Comparison of ENCODE assay signal across 20 mouse cellular contexts in genomic region chr17:64608923-64609598, GRCm38 (mm10). TPM values are rescaled to one million over a fixed set of nuclear protein-coding genes. Genes with fewer than 3 reads are reported as not detected.
DNase-seq lines count a peak whose midpoint lies in the region; ATAC-seq and TF ChIP-seq lines count a peak whose summit lies in the region.
"Had no signal": no experiment of that assay in that cellular context is flagged by ENCODE, and none has a peak within 500 bp of the region (broad histone marks: within the 10 kb centered on the region; RNA-seq: fewer than 3 reads in every experiment).

No protein-coding gene starts in this region.

- H3K27ac ChIP-seq in kidney, postnatal 0 days: peak overlapping the region; percentile 60; the same call in 1 of the 2 replicates
- peak overlapping the region; percentile 79 for H3K27ac ChIP-seq in lung, embryonic 16.5 days (ENCODE audit: low read length)
- H3K27ac ChIP-seq in forebrain, embryonic 10.5 days: no peak overlapping the region
- no peak overlapping the region for H3K27ac ChIP-seq in hindbrain, embryonic 12.5 days
- H3K27ac ChIP-seq: embryonic facial prominence, embryonic 13.5 days; limb, embryonic 12.5 days; macrophage; midbrain, embryonic 12.5 days had no signal

- H3K9me3 ChIP-seq in kidney, postnatal 0 days (replicated peaks; ENCODE audit: low read length): no peaks in the 10 kb centered on the region
- H3K9me3 ChIP-seq in lung, embryonic 16.5 days (ENCODE audit: control insufficient read depth, low read length): no peaks in the 10 kb centered on the region
- no peaks in the 10 kb centered on the region for H3K9me3 ChIP-seq in forebrain, embryonic 10.5 days
- H3K9me3 ChIP-seq in hindbrain, embryonic 12.5 days (replicated peaks): no peaks in the 10 kb centered on the region
- H3K9me3 ChIP-seq: embryonic facial prominence, embryonic 13.5 days; limb, embryonic 12.5 days; midbrain, embryonic 12.5 days had no signal

- H3K9ac ChIP-seq in kidney, postnatal 0 days (ENCODE audit: low read depth, low read length): no peak overlapping the region
- no peak overlapping the region for H3K9ac ChIP-seq in lung, embryonic 16.5 days (ENCODE audit: low read length)
- H3K9ac ChIP-seq in hindbrain, embryonic 12.5 days: no peak overlapping the region
- H3K9ac ChIP-seq: embryonic facial prominence, embryonic 13.5 days; limb, embryonic 12.5 days; midbrain, embryonic 12.5 days had no signal

- peak; percentile 63 for DNase-seq in kidney, postnatal 0 days (ENCODE audit: low spot score)
- DNase-seq in kidney, postnatal 25 days: no peak
- DNase-seq in lung, postnatal 4 days: no peak
- no peak for DNase-seq in forebrain, embryonic 10.5 days (ENCODE audit: extremely low spot score, low spot score)
- DNase-seq: adrenal gland, adult 2 months; cerebellum, adult 9-11 months; gastrocnemius, postnatal 36 days; kidney, adult 8-10 months; right cerebral cortex, postnatal 14 days; thymus, adult 18-20 months had no signal

- 66% methylated on average over 6 of the region's 6 CpGs for WGBS in kidney, postnatal 0 days
- 43% methylated on average over 6 of the region's 6 CpGs for WGBS in lung, embryonic 16.5 days
- WGBS in forebrain, embryonic 10.5 days: 86% methylated on average over 6 of the region's 6 CpGs
- 84% methylated on average over 6 of the region's 6 CpGs for WGBS in hindbrain, embryonic 12.5 days

- H3K4me2 ChIP-seq in kidney, postnatal 0 days (ENCODE audit: low read length): no peak overlapping the region
- 0 out of 2 replicates have a peak overlapping the region, but pooled peaks have one; percentile 4 for H3K4me2 ChIP-seq in lung, embryonic 16.5 days (ENCODE audit: low read depth, low read length)
- H3K4me2 ChIP-seq in hindbrain, embryonic 12.5 days (replicated peaks): no peak overlapping the region
- H3K4me2 ChIP-seq: embryonic facial prominence, embryonic 13.5 days; limb, embryonic 12.5 days; midbrain, embryonic 12.5 days had no signal

- peak; percentile 53 for TF ChIP-seq CTCF in kidney, postnatal 0 days (IDR thresholded peaks at IDR 0.05; ENCODE audit: low read depth)

- no peaks in the 10 kb centered on the region; the same call in 1 of the 2 replicates for H3K36me3 ChIP-seq in kidney, postnatal 0 days (ENCODE audit: insufficient read depth, low read length)
- H3K36me3 ChIP-seq in lung, embryonic 16.5 days (ENCODE audit: control insufficient read depth, insufficient read depth, low read length): no peaks in the 10 kb centered on the region
- peaks cover 5% of the 10 kb centered on the region; the same call in 1 of the 2 replicates for H3K36me3 ChIP-seq in forebrain, embryonic 10.5 days (replicated peaks)
- no peaks in the 10 kb centered on the region for H3K36me3 ChIP-seq in hindbrain, embryonic 12.5 days
- H3K36me3 ChIP-seq: embryonic facial prominence, embryonic 13.5 days; limb, embryonic 12.5 days; midbrain, embryonic 12.5 days had no signal

- H3K4me3 ChIP-seq in kidney, postnatal 0 days (replicated peaks; ENCODE audit: low read depth, low read length): no peak overlapping the region
- H3K4me3 ChIP-seq in lung, embryonic 16.5 days (ENCODE audit: low read length): no peak overlapping the region
- H3K4me3 ChIP-seq in forebrain, embryonic 10.5 days: no peak overlapping the region
- no peak overlapping the region for H3K4me3 ChIP-seq in hindbrain, embryonic 12.5 days
- H3K4me3 ChIP-seq: embryonic facial prominence, embryonic 13.5 days; limb, embryonic 12.5 days; midbrain, embryonic 12.5 days; myocyte had no signal

- no peaks in the 10 kb centered on the region for H3K27me3 ChIP-seq in kidney, postnatal 0 days (ENCODE audit: insufficient read depth, low read length)
- no peaks in the 10 kb centered on the region for H3K27me3 ChIP-seq in lung, embryonic 16.5 days (ENCODE audit: control insufficient read depth, insufficient read depth, low read depth, low read length)
- H3K27me3 ChIP-seq in forebrain, embryonic 10.5 days (ENCODE audit: poor library complexity, severe bottlenecking): no peaks in the 10 kb centered on the region
- no peaks in the 10 kb centered on the region for H3K27me3 ChIP-seq in hindbrain, embryonic 12.5 days
- H3K27me3 ChIP-seq: embryonic facial prominence, embryonic 13.5 days; limb, embryonic 12.5 days; midbrain, embryonic 12.5 days had no signal

- ATAC-seq in kidney, postnatal 0 days (replicated peaks; ENCODE audit: low FRiP score, low read depth): no peak
- ATAC-seq in lung, embryonic 16.5 days (ENCODE audit: low read depth): 0 out of 2 replicates have a peak, but pooled peaks have one; percentile 9
- peak; percentile 96 for ATAC-seq in granulocyte monocyte progenitor cell, adult 5-6 weeks (replicated peaks; ENCODE audit: poor library complexity, severe bottlenecking)
- ATAC-seq in megakaryocyte progenitor cell, adult 5-6 weeks (replicated peaks; ENCODE audit: poor library complexity): peak; percentile 82
- ATAC-seq in hindbrain, embryonic 12.5 days (ENCODE audit: low FRiP score): no peak
- ATAC-seq: forebrain, embryonic 16.5 days had no signal

- peaks cover 7% of the 10 kb centered on the region for H3K4me1 ChIP-seq in kidney, postnatal 0 days (replicated peaks; ENCODE audit: insufficient read depth, low read length)
- H3K4me1 ChIP-seq in lung, embryonic 16.5 days (replicated peaks; ENCODE audit: control insufficient read depth, insufficient read depth, low read length): peaks cover 36% of the 10 kb centered on the region
- peaks cover 20% of the 10 kb centered on the region for H3K4me1 ChIP-seq in forebrain, embryonic 10.5 days
- H3K4me1 ChIP-seq in hindbrain, embryonic 12.5 days: peaks cover 3% of the 10 kb centered on the region; the same call in 1 of the 2 replicates

RNA-seq across cellular contexts. Expression of gene Man2a1, which starts 8.5 kb away (rescaled TPM):
- polyA plus RNA-seq in kidney, postnatal 0 days (2015; fragmentation: Nextera tagmentation; extraction: Ambion mirVana): 9.5 and 9.9 TPM in 2 replicates
- 8.8 and 10.1 TPM in 2 replicates for polyA plus RNA-seq in lung, embryonic 16.5 days (2015; fragmentation: Nextera tagmentation; extraction: Ambion mirVana)
- 25.0 and 45.5 TPM in 2 replicates for total RNA-seq in granulocyte monocyte progenitor cell, adult 5-6 weeks (2014; fragmentation: Nextera tagmentation)
- total RNA-seq in granulocyte monocyte progenitor cell, adult 5-6 weeks (2017): 39.4 and 40.5 TPM in 2 replicates
- total RNA-seq in megakaryocyte progenitor cell, adult 5-6 weeks (2015): 31.5 and 34.7 TPM in 2 replicates
- total RNA-seq in megakaryocyte progenitor cell, adult 5-6 weeks (2017): 32.9 and 35.3 TPM in 2 replicates
- polyA plus RNA-seq in forebrain, embryonic 10.5 days (2016; fragmentation: Nextera tagmentation; extraction: Ambion mirVana): 3.1 and 4.9 TPM in 2 replicates
- 6.5 and 7.9 TPM in 2 replicates for polyA plus RNA-seq in hindbrain, embryonic 12.5 days (2016; fragmentation: Nextera tagmentation; extraction: Ambion mirVana)

Comparison
In these comparisons a context has a peak if more than half of its experiments do, and no peak if none do; other contexts are left out.
1. ATAC-seq: peak in lung, embryonic 16.5 days (single experiment), granulocyte monocyte progenitor cell, adult 5-6 weeks (single experiment) and megakaryocyte progenitor cell, adult 5-6 weeks (single experiment); none in kidney, postnatal 0 days (single experiment) and hindbrain, embryonic 12.5 days (single experiment).
2. H3K27ac ChIP-seq: peak in kidney, postnatal 0 days (single experiment) and lung, embryonic 16.5 days (single experiment); none in forebrain, embryonic 10.5 days (single experiment) and hindbrain, embryonic 12.5 days (single experiment).